Mouse (Mus musculus): ENCODE data around the gene Jak2.
A peak's percentile ranks its signal among the peaks of the same experiment; 100 is the strongest.

Jak2 gene

DNA sequence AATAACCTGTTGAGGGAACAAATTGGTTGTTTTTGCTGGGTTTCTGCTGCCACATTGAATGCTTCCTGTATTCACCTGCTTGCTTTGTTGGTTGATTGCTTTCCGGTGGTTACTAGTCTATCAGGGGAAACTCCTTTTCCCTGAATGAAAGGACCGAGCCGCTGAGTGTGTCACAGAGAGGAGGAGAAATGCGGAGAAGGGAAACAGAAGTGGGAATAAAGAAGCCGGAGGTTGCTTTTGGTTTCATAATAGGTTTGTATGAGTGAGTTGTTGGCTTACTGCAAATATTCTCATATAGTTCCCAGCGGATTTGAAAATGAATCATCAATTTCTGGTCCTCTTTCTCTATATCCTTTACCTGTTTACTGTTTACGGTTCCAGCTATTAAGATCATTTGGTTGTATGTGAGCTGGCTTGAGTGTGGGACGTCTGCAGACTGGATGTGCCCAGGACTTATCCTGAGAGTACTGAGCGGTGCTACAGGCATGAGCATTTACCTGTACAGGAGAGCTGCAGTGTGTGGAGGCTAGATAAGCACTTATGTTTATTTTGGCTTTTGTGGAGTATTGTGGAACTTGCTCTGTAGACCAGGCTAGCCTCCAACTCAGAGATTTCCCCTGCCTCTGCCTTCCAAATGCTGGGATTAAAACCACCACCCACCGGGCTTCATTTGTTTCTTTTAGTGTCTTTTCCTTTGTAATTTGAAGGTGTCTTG is 1.4 kb downstream of the Jak2 start:
- no peak for DNase-seq (ENCODE audit: low read depth, low spot score)

DNA sequence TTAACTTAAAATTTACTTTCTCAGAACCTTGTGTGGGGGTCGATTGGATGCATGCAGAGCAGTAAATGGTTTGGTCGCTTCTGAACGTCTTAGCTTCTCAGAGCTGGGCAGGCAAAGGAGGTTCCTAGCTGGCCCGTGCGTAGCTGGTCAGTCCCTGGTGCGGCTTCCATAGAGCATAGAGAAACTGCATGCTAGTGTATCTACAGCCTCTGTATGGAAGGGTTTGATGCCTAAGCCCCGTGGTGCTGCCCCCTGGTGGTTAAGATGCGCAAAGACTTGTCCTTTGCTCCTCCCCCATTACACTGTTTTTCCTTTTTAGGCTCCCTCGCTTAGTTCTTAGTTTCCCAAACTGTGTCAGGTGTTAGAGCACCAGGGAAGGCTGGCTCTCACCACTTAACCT is 2.1 kb downstream of the Jak2 start:
- DNase-seq (ENCODE audit: low read depth, low spot score): peak; percentile 86

DNA sequence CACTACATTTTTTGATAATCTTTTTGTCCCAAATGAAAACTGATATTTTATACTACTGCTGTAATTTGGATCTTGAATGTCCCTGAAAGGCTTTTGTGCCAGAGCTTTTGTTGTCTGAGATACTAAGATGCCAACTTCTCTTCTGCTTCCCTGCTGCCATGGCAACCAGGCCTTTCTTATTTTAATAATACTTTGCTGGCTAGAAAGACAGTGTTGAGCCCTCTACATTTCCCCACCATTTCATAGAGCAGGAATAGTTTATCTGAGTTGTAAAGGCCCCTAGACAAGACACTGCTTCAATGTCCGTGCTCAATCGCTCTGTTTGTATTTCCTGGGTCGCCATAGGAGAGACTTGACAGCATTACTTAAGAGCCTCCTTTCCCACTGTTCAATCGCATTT is 3.0 kb downstream of the Jak2 start:
- no peak for DNase-seq (ENCODE audit: low read depth, low spot score)

DNA sequence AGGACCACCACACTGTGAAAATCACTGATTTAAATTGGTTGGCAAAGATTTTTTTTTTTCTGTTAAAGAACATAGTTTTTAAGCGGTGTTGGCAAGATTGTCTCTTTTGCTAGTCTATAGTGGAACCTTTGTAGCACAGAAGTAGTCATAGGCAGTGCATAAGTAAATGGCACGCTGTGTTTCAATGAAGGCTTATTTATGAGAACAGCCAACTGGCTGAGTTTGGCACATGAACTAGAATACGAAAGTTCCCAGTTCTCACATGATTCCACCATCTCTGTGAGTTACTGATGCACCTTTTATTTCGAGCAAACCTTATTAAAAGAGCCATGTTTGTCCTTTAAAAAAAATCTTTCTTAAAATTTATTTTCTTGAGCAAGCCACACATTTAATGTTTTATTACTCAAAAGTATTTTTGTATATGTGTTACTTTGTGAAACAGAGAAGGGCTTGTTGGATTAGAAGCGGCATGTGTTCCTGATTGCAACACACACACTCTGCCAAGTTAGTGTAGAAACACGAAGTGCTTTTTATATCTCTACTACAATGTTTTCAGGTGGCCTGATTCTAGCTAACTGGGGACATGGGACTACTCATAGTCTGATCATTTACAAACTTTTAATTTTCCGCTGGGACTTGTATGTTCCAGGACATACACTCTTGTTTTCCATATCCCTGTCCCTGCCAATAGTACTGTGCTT is 3.8 kb downstream of the Jak2 start:
- no peak for DNase-seq (ENCODE audit: low read depth, low spot score)

DNA sequence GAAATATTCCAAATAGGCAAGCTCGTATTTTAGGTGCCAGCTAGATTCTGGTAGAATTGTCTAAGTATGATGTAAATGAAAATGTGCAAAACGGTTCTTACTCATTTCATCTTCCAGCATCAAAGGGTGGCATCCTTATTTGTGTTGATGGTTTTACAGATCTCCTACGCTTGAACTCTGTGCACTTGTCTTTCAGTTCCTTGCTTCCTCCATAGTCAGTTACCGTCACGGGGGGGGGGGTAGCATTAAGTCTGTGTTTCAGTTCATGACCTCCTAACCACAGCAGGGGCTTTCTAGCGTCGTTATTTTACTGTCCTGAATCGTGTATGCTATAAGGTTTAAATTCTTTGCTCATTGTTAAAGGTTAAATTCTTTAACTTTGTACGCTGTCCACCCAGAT is 10.0 kb downstream of the Jak2 start:
- no peak for DNase-seq (ENCODE audit: low read depth, low spot score)

DNA sequence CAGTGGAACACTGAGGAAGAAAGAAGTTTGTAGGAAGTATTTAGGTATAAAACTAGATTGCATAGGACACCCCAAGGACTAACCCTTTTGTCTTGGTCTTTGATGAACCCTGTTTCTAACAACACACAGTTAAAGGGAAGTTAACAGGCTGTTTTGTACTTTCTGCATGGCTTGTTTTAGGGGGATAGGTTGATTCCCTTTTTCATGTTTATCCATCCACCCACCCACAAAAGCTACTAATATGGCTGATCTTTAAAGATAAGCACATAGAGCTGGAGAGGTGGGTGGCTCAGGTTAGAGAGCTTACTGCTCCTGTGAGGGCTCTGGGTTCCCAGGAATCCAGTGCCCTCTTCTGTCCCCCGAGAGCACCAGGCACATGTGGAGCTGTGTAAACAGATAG is 11.9 kb downstream of the Jak2 start:
- DNase-seq (ENCODE audit: low read depth, low spot score): no peak

DNA sequence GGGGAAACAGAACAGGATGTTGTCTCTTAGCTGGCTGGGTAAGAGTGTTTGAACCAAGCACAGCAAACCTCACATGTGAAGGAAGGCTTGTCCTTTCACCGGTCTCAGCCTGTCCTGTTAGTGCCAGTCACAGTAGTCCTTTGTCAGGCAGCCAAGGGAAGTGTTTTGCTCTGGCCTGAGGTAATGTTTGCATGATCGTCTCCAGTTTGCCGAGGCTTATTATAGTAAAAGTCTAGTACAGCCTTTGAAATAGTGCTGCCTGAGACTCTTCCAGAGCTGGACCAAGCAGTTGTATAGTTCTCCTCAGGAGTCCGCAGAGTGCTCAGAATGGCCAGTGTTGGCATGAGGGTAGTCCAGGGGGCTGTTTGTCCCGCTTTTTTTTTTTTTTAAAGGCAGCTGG is 13.9 kb downstream of the Jak2 start:
- no peak for DNase-seq (ENCODE audit: low read depth, low spot score)

DNA sequence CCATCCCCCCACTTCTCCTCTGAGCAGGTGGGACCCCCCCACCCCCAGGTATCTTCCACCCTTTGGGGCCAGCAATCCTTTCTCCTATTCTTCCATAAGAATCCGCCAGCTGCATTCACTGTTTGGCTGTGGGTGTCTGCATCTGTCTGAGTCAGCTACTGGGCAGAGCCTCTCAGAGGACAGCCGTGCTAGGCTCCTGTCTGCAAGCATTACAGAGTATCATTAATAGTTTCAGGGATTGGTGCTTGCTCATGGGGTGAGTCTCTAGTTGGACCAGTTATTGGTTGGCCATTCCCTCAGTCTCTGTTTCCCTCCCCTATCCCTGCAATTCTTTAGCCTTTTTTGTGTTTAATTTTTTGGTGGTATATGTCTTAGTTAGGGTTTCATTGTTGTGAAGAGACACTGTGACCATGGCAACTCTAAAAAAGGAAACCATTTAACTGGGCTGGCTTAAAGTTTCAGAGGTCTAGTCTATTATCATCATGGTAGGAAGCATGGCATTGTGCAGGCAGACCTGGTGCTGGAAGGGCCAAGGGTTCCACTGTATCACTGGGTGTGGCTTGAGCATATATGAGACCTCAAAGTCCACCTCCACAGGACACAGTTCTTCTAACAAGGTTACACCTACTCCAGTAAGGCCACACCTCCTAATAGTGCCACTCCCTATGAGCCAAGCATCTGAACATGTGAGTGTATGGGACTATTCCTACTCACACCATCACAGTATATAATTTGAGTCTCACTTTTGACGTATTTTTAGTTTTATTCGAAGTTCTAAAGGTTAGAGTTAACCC is 15.6 kb downstream of the Jak2 start:
- DNase-seq (ENCODE audit: low read depth, low spot score): no peak

DNA sequence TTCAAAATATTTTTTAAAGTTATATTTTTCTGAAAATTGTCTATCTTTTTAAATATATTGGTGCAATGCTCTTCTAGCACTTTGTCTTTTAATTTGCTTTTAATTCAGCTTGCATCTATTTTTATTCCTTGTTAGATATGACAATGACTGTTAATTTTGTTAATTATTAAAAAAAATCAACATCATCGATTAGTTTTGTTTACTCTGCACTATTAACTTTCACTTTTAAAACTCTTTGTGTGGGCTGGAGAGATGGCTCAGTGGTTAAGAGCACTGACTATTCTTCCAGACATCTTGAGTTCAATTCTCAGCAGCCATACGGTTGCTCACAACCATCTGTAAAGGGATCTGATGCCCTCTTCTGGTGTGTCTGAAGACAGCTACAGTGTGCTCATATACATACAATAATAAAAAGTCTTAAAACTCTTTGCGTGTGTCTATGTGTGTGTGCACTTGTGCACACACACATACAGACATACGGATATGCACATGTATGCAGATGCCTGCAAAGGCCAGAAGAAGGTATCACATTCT is 17.2 kb downstream of the Jak2 start:
- DNase-seq (ENCODE audit: low read depth, low spot score): no peak

DNA sequence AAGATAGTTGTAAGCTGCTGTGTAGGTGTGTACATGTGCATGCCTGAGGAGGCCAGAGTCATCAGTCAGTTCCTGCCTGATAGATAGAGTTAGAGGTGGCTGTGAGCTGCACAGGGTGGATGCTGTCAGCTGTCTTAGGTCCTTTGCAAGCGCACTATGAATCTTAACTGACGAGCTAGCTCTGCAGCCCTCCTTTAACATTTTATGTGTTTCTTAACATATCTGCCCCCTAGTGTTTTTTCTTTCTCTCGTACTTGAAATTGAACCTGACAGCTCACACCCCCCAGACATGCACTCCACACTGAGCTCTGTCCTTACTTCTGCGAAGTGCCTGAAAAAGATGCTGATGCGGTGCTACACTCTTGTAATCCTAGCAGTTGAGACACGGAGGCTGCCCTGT is 18.6 kb downstream of the Jak2 start:
- DNase-seq (ENCODE audit: low read depth, low spot score): no peak

DNA sequence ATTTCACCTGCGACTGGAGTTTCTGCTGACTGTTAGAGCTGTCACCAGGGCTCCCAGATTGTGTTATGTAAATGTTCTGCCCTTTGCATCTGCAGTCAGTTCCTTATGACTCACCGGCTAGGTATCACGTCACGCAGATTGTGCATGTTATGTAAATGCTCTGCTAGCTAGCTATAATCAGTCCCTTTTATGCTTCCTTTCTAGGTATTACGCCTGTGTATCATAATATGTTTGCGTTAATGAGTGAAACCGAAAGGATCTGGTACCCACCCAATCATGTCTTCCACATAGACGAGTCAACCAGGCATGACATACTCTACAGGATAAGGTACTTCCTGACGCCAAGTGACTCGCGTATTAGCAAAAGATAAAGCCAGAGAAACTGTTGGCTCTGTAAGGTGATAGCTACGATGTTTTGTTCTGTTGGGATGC is 19.5 kb downstream of the Jak2 start:
- no peak for DNase-seq (ENCODE audit: low read depth, low spot score)

DNA sequence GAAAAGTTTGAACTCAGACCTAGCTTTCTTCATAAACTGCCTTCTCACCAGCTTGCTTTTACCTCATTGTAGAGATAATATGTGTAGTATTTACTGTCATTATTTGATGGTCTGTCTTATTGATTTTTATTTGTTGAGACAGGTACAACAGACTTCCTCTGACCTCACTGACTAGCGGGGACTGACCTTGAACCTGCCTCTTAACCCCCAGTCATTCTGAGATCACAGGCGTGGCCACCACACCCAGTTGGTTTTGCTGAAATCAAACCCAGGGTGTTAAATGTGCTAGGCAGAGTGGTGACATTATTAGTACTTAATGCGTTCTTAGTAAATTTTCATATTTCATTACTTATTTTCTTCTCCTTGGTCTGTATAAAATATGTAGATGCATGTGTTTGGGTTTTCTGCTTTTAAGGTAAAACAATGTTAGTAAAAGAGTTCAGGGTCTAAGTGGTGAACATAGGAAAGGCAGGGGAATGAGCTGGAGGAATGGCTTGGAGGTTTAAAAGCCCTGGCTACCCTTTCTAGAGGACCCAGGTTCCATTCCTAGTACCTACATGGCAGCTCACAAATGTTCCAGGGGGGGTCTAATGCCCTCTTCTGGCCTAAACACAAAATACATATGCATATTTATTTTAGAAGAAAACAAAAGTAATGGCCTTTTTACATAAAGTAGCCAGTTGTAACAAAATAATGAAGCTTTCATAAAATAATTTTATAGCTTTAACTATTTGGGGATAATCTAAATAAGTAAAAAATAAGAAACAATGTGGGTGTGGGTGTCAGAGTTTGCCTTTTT is 20.6 kb downstream of the Jak2 start:
- no peak for DNase-seq (ENCODE audit: low read depth, low spot score)

DNA sequence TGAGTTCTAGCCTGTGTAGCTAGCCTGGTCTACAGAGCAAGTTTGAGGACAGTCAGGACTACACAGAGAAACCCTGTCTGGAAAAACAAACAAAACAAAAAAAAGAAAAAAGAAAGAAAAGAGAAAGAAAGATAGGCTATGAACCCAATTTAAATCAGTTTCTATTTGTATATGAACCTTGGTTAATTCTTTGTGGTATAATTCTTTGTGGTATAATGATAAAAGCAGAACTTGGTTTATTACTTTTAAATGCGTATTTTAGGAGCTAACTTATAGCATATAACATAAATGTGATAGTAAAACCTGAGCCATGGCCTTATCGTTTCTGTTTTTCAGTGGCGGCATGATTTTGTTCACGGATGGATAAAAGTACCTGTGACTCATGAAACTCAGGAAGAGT is 24.8 kb downstream of the Jak2 start:
- DNase-seq (ENCODE audit: low read depth, low spot score): no peak

DNA sequence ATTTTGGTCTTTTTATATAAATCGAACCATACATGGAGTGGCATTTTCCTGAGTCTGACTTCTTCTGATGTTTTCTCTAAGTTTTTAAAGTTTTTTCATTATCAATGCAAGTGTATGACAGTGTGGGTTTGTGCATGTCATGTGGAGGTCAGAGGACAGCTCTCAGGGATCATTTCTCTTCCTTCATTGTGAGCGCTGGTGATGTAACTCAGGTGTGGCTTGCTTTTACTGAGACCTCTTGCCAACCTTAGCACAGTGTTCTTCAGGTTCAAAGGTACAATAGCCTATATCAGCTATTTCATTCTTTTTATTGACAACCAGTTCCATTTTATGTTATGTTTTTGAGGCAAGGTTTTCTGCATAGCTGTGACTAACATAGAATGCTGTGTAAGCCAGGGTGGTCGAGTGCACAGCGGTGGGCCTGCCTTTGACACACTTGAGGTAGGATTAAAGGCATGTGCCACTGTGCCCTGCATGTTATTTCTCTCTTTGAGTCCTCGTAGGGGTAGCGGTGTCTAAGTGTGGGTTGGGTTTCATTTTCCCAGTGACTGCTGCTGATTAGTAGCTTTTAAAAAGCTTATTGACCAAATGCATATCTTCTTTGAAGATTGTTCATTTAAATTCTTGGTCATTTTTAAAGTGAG is 27.4 kb downstream of the Jak2 start:
- no peak for DNase-seq (ENCODE audit: low read depth, low spot score)

DNA sequence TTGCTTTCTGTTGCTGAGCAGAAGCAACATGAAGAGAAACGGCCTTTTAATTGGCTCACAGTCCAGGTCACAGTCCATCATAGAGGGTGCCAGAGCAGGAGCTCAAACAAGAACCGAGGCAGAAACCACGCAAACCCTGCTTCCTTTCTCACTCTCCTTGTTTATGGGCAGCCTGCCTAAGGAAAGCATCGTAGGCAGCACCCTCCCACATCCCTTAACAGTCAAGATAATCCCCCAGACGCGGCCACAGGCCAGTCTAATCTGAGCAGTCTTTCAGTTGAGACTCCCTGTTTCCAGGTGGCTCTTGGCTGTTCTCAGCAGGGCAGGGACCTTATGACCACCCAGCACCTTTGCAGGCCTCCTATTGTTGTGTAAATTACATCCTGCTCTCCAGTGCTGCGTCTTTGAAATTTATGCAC is 33.8 kb downstream of the Jak2 start:
- no peak for DNase-seq (ENCODE audit: low read depth, low spot score)

DNA sequence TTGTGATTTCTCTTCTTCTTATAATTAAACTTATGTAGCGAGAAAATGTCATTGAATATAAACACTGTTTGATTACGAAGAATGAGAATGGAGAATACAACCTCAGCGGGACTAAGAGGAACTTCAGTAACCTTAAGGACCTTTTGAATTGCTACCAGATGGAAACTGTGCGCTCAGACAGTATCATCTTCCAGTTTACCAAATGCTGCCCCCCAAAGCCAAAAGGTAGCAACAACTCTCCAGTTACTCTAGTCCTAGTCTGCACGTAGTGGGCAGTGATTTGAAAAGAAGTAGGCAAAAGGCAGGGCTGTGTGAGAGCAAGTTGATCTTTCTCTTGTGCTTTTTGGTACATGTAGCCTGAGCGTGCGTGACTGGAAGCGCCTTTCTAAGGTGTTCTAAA is 36.2 kb downstream of the Jak2 start:
- DNase-seq (ENCODE audit: low read depth, low spot score): no peak

DNA sequence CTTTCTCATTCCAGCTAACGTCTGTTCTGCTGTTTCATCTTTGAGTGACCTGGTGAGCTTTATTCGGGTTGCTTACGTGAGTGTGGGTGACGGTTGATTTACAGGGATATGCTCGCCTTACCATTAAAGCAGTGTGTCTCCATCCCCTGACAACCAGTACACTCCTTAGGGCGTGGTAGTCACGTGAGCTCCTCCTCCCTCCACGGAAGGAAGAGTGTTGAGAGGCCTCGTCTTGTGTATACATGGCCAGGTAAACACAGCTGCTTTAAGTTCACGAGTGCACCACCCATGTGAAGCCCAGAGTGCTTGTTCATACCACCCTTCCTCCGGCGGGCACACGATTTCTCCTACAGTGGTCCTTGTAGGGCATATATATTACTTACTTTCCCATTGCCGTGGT is 39.9 kb downstream of the Jak2 start:
- DNase-seq (ENCODE audit: low read depth, low spot score): no peak

DNA sequence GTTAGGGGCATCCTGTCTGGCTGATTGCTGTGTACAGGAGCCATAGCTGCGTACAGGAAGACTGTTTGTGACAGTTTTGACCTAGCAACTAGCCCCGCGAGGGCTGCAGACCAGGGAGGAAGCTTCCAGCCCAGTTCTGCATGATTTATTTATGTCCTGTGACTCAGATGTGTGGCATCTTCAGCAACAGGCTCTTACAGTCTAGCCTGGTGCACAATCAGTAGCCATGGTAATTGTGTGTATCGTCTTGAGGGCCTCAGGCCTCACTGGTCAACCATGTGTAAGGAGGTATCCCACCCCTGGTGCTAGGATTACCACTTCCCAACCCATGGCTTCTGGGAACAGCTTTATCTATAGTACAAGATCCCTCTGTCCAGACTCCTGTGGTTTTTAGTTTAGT is 40.9 kb downstream of the Jak2 start:
- no peak for DNase-seq (ENCODE audit: low read depth, low spot score)

DNA sequence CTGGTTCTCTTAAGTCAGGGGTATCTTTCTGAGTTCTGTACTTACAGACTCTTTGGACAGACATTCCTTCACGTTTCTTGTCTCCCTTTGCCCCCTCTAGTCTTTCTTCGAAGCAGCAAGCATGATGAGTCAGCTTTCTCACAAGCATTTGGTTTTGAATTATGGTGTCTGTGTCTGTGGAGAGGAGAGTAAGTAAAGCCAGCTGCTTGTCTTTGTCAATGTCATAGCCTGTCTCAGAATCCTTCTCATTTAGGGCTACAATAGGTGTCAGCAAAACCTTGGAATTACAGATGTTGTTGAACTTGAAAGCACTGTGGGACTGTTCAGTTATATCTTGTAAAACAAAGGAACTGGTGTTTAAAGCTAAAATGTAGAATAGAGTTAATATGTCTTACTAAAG is 43.1 kb downstream of the Jak2 start:
- DNase-seq (ENCODE audit: low read depth, low spot score): no peak

DNA sequence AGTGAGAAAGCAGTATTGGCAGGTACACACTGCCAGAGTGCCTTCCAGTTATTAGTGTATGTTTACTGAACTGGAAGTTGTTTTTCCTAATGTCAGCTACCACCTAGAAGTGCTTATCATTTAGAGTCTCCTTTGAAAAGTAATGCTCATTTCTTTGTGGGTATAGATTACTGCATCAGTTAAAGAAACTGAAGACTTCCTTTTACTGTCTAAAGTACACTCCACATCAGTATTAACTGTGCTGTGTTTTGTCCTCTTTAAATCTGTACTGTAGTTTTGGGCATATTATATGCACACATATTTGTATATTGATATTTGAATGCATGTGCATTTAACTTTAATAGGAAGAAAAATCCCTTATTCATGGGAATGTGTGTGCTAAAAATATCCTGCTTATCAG is 44.5 kb downstream of the Jak2 start:
- no peak for DNase-seq (ENCODE audit: low read depth, low spot score)

DNA sequence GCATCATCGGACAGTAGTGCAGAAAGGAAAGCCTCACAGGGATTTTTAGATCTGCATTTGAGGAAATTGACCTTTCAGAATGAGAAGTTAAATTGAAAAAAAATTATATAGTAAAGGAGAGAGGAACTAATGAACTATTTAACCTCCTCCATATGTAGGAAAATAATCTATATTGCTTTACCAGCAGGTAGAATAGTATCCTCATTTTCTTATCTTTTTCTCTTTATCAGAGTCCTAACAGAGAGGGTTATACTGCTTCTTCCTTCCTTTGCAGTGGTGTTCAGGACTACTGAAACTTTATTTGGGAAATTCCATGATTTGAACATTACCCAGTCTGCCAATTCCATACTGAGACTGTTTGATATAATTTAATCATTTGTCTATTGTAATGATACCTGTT is 45.7 kb downstream of the Jak2 start:
- DNase-seq (ENCODE audit: low read depth, low spot score): no peak
